Mouse (Mus musculus) testis, adult 2 months (tissue): ENCODE measurements around the gene Lhpp.

Experiments used
- CTCF ChIP-seq: fragments of 200-500 bp; IDR thresholded peaks from 2 replicates; pipeline ENCODE4 v1.5.1; 2012; ENCODE audit warnings: low read depth, mild to moderate bottlenecking, inconsistent platforms, low read length, moderate library complexity; ENCODE audit not compliant: control insufficient read depth, insufficient read depth, insufficient replicate concordance
- POLR2A ChIP-seq: fragments of 200-500 bp; IDR thresholded peaks from 2 replicates; pipeline ENCODE4 v1.6.1; 2012; ENCODE audit warnings: low read depth, mild to moderate bottlenecking, inconsistent platforms, low read length, moderate library complexity; ENCODE audit not compliant: control insufficient read depth

GRCm38 (mm10) chr7:132638446-132639087 is 28.1 kb downstream of the Lhpp start:
- TF ChIP-seq CTCF (peak; percentile 41; the same call in 1 of the 2 replicates), POLR2A (no peak)
